Mouse (Mus musculus): ENCODE data around the gene Arap1.

Arap1 gene

GRCm38 (mm10) chr7:101449855-101450254, 102.0 kb downstream of the Arap1 start:
- DNase-seq (ENCODE audit: low spot score in 2 of 2): no peak

- peak; percentile 91 to 92 for DNase-seq (ENCODE audit: low spot score in 2 of 2)
Observed at GRCm38 (mm10) chr7:101450422-101451401, 102.8 kb downstream of the Arap1 start.

GRCm38 (mm10) chr7:101452669-101453068, 104.8 kb downstream of the Arap1 start:
- DNase-seq (ENCODE audit: low spot score in 2 of 2): no peak

- no peak for DNase-seq (ENCODE audit: low spot score in 2 of 2)
Observed at GRCm38 (mm10) chr7:101453296-101453695, 105.4 kb downstream of the Arap1 start.

GRCm38 (mm10) chr7:101453725-101454124, 105.9 kb downstream of the Arap1 start:
- no peak for DNase-seq (ENCODE audit: low spot score in 2 of 2)

GRCm38 (mm10) chr7:101454479-101454878, 106.6 kb downstream of the Arap1 start:
- DNase-seq (ENCODE audit: low spot score in 2 of 2): no peak

GRCm38 (mm10) chr7:101455141-101455540, 107.3 kb downstream of the Arap1 start:
- no peak for DNase-seq (ENCODE audit: low spot score in 2 of 2)

GRCm38 (mm10) chr7:101456318-101456717, 108.5 kb downstream of the Arap1 start:
- no peak for DNase-seq (ENCODE audit: low spot score in 2 of 2)

GRCm38 (mm10) chr7:101456789-101457188, 108.9 kb downstream of the Arap1 start:
- DNase-seq (ENCODE audit: low spot score in 2 of 2): no peak

GRCm38 (mm10) chr7:101457283-101457682, 109.4 kb downstream of the Arap1 start:
- peak; percentile 72 to 77 for DNase-seq (ENCODE audit: low spot score in 2 of 2)

- no peak for DNase-seq (ENCODE audit: low spot score in 2 of 2)
Observed at GRCm38 (mm10) chr7:101457801-101458200, 109.9 kb downstream of the Arap1 start.

GRCm38 (mm10) chr7:101458278-101458781, 110.5 kb downstream of the Arap1 start:
- no peak for DNase-seq (ENCODE audit: low spot score in 2 of 2)

- no peak for DNase-seq (ENCODE audit: low spot score in 2 of 2)
Observed at GRCm38 (mm10) chr7:101459305-101459813, 111.5 kb downstream of the Arap1 start.

GRCm38 (mm10) chr7:101459923-101460607, 112.2 kb downstream of the Arap1 start:
- no peak for DNase-seq (ENCODE audit: low spot score in 2 of 2)

- no peak for DNase-seq (ENCODE audit: low spot score in 2 of 2)
Observed at GRCm38 (mm10) chr7:101460608-101460957, 112.7 kb downstream of the Arap1 start.

- no peak for DNase-seq (ENCODE audit: low spot score in 2 of 2)
Observed at GRCm38 (mm10) chr7:101461571-101461970, 113.7 kb downstream of the Arap1 start.
